Mouse (Mus musculus) frontal cortex, postnatal 14 days (tissue): ENCODE measurements around the gene Akr1c12.
"Not testable (repeated sequence)": the region's sequence is repeated elsewhere in the genome, so short reads cannot be mapped to it uniquely, and the experiment has no call there.

ENCODE experiments used
- DNase-seq, 2 experiments: peaks; one replicate each; pipeline ENCODE4 v3.0.0; 2022; ENCODE audit warnings: low spot score in 2 of 2

Gene Akr1c12

DNA sequence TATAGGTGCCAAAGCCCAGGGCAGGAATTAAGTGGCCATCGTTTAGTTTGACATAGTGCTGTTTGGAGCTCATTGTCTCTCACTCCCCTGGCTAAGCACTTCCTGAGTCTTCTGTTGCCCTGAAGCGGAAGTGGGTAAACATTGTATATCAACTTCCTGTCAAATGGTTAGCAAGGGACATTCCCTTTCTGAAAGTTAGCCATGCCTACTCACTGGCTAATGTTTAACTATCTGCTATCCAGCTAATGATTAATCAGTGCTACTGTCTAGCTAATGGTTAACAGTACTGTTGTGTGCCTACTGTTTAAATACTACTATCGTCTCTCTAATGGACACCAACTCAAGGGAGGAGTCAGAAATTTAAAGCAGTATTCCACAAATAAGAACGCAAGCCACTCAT, at the start of gene Akr1c12:
TSS of gene Akr1c12 (minus strand) at position 150 of the 400 bp plus-strand sequence.
- DNase-seq: no peak

GRCm38 (mm10) chr13:4318773-4319172, 39.5 kb upstream of the Akr1c12 start:
- DNase-seq: no peak

- no peak for DNase-seq
These were observed 34.7 kb upstream of the Akr1c12 start for GRCm38 (mm10) chr13:4313907-4314306.

GRCm38 (mm10) chr13:4304861-4305565, 25.8 kb upstream of the Akr1c12 start:
- no peak for DNase-seq

GRCm38 (mm10) chr13:4296991-4297390, 17.8 kb upstream of the Akr1c12 start:
- no peak for DNase-seq

DNA sequence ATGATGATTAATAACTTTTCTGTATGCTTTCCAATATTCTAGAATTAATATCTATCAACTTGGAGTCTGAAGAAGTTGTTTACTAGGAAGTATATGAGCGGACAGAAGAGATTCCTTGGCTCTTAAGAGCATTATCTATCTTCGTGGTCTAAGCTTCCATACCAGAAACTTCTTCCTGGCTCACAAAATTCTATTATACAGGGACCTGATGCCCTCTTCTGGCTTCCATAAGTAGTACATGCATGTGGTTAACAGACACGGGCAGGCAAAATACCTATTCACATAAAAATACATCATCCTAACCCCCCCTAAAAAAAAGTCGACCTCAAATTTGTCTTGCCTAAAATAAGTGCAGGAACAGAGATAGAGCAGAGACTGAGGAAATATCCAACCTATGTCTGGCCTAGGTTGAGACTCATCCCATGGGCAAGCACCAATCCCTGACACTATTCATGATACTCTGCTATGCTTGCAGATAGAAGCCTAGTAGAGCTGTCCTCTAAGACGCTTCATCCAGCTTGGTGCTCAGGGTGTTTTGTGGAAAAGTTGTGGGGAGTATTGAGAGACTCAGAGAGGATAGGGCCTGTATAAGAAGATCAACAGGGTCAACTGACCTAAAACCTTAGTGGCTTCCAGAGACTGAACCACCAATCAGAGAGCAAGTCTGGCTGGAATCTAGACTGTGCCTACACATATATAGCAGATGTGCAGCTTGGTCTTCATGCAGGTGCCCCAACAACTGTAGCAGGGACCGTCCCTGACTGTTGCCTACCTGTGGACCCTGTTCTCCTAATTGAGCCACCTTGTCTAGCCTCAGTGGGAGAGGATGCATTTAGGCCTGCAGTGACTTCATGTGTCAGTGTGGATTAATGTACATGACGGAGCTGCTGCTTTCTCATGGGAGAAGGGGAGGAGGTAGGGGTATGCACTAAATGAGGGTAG, 2.5 kb upstream of the Akr1c12 start:
- DNase-seq: peak in 1 of 2 experiments; percentile 43

- no peak for DNase-seq
These were observed 1.7 kb downstream of the Akr1c12 start for GRCm38 (mm10) chr13:4277526-4277925.

DNA sequence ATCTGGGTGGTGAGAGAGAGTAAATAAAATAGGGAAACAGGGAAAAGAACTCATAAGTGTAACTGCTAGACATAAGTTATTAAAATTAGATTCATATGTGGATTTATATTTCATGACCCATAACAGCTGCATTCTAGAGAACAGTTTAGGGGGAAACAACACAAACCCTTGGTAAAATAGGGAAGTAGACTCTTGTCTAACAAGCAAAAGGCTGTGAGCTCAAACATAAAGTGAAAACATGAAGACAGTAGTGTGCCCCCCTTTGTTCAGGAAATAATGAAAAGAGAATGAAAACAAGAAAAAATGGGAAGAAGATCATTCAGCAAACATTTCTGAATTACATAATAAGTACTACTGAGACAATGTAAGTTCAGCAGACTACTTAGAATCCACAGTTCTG, 8.4 kb downstream of the Akr1c12 start:
- DNase-seq: no peak

GRCm38 (mm10) chr13:4265455-4265854, 13.8 kb downstream of the Akr1c12 start:
- not testable (repeated sequence) for DNase-seq

- no peak for DNase-seq
These were observed 14.2 kb downstream of the Akr1c12 start for GRCm38 (mm10) chr13:4265047-4265446.

GRCm38 (mm10) chr13:4264612-4265011, 14.6 kb downstream of the Akr1c12 start:
- DNase-seq: no peak

DNA sequence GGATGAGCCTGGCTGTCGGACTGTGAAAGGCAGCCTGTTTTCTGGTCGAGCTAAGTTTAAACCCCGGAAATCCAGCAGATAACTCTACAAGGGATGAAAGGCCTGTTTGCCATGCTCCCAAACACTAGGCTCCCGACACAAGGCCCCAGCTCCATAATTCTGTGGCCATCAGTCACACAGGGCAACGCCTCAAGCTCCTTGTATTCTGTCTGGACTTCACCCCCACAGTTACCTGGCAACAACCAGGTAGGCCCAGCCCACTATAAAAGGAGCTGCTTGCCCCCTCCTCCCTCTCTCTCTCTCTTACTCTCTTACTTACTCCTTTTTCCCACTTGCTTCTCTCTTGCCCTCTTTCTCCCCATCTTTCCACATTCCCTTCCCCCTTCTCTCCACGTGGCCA, 21.9 kb downstream of the Akr1c12 start:
- no peak for DNase-seq

DNA sequence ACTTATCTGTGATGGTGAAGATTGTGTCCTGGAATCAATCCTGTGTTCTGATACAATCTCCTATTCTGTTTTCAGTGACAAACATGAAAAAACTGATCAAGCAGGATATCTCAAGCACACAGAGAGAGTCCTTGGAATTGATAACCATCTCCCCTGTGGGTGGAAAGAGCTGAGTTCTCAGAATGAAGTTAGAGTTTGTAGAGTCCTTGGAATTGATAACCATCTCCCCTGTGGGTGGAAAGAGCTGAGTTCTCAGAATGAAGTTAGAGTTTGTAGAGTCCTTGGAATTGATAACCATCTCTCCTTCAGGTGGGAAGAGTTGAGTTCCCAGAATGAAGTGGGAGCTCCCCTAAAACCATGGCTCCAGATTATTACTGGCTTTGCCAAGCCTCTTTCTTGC, 22.3 kb downstream of the Akr1c12 start:
- DNase-seq: not testable (repeated sequence)

DNA sequence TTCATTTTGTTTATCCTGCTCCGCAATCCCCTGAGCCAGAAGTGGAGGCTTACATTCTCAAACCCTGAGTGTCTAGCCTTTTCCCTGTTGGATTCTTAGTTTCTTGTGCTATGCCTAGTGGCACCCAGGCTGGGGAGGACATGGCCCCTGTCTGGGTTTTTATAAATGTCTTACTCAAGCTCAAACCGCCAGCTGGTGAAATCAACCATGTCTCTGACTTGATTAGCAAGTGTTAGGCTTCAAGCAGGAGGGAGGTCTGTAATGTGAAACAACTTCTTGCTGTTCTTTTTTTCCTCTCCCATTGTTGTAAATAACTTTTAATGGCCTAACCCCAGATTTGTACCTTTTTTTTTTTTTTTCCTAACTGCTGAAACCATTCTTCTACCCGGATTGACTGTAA, 29.9 kb downstream of the Akr1c12 start:
- no peak for DNase-seq

GRCm38 (mm10) chr13:4244861-4245559, 34.2 kb downstream of the Akr1c12 start:
- peak in 1 of 2 experiments; percentile 4 for DNase-seq

GRCm38 (mm10) chr13:4233536-4234172, 45.6 kb downstream of the Akr1c12 start:
- DNase-seq: no peak

- no peak for DNase-seq
These were observed 46.1 kb downstream of the Akr1c12 start for GRCm38 (mm10) chr13:4233135-4233534.

- DNase-seq: no peak
These were observed 48.2 kb downstream of the Akr1c12 start for GRCm38 (mm10) chr13:4230841-4231623.

- DNase-seq: no peak
These were observed 50.8 kb downstream of the Akr1c12 start, which contains the start of gene Akr1c19 for GRCm38 (mm10) chr13:4228441-4228840. Gene Akr1c19, plus strand, starts transcription at chr13:4228700.
